Mouse (Mus musculus): ENCODE results near the gene Zcchc17. TPM values are rescaled to one million over a fixed set of nuclear protein-coding genes. Genes with fewer than 3 reads are reported as not detected.

Gene Zcchc17
- total and polyA plus RNA-seq, 3 experiments: 43.7 to 62.5 TPM; not detected in 1

GRCm38 (mm10) chr4:130294513-130294912 is 65.2 kb downstream of the Zcchc17 start:
- H3K9ac ChIP-seq (ENCODE audit: control insufficient read depth, low read depth, low read length, poor library complexity, severe bottlenecking): no peak overlapping the region

GRCm38 (mm10) chr4:130292271-130292670 is 67.5 kb downstream of the Zcchc17 start:
- no peaks in the 10 kb centered on the region for H3K9me3 ChIP-seq (replicated peaks; ENCODE audit: insufficient read depth, low read length)
- H3K27me3 ChIP-seq (ENCODE audit: control insufficient read depth in 1 of 2, insufficient read depth in 2 of 2, low read length in 2 of 2): peaks cover 2 to 4% of the 10 kb centered on the region in 2 experiments; a peak in 2 of 4 replicates
- H3K79me2 ChIP-seq (ENCODE audit: control insufficient read depth, insufficient read depth, low read length, poor library complexity): no peaks in the 10 kb centered on the region
- no peak overlapping the region for H3K4me3 ChIP-seq (ENCODE audit: control insufficient read depth in 1 of 2, insufficient read depth in 1 of 2, low read depth in 2 of 2, low read length in 2 of 2)
- no peak overlapping the region for H3K27ac ChIP-seq (ENCODE audit: control insufficient read depth, low read depth, low read length)
- DNase-seq (ENCODE audit: low read depth, low spot score): peak; percentile 80
- H3K4me1 ChIP-seq (ENCODE audit: control insufficient read depth in 1 of 2, insufficient read depth in 2 of 2, low read length in 2 of 2): peaks cover 10 to 11% of the 10 kb centered on the region in 2 experiments
- peaks cover 0 to 5% of the 10 kb centered on the region in 2 experiments; a peak in 2 of 4 replicates for H3K36me3 ChIP-seq (ENCODE audit: control insufficient read depth in 1 of 2, insufficient read depth in 2 of 2, low read length in 2 of 2)
- H3K9ac ChIP-seq (ENCODE audit: control insufficient read depth, low read depth, low read length, poor library complexity, severe bottlenecking): no peak overlapping the region
- TF ChIP-seq MAX (IDR thresholded peaks at IDR 0.05; ENCODE audit: low read length) (no peak), ZNF384 (IDR thresholded peaks at IDR 0.05; ENCODE audit: low read depth, low read length) (no peak), MEF2A (IDR thresholded peaks at IDR 0.05; ENCODE audit: extremely low read depth, insufficient replicate concordance, low read depth, low read length, poor library complexity, severe bottlenecking) (no peak), TBP (IDR thresholded peaks at IDR 0.05; ENCODE audit: low read depth, low read length) (0 out of 2 replicates have a peak, but pooled peaks have one; percentile 15), E2F4 (IDR thresholded peaks at IDR 0.05; ENCODE audit: borderline replicate concordance, low read depth, low read length) (no peak), ELF1 (IDR thresholded peaks at IDR 0.05; ENCODE audit: low read depth, low read length) (no peak), SMC3 (IDR thresholded peaks at IDR 0.05; ENCODE audit: low read depth, low read length) (peak; percentile 87), UBTF (IDR thresholded peaks at IDR 0.05; ENCODE audit: borderline replicate concordance, insufficient read depth, low read depth, low read length) (no peak), CHD2 (IDR thresholded peaks at IDR 0.05; ENCODE audit: low read length) (no peak), POLR2AphosphoS5 (IDR thresholded peaks at IDR 0.05; ENCODE audit: borderline replicate concordance, low read depth, low read length) (no peak), ZC3H11A (IDR thresholded peaks at IDR 0.05; ENCODE audit: low read depth, low read length) (peak; percentile 71), SIN3A (IDR thresholded peaks at IDR 0.05; ENCODE audit: low read length) (0 out of 2 replicates have a peak, but pooled peaks have one; percentile 27), CHD1 (IDR thresholded peaks at IDR 0.05; ENCODE audit: low read depth, low read length) (no peak), MYC (IDR thresholded peaks at IDR 0.05; ENCODE audit: low read depth, low read length) (no peak), BHLHE40 (IDR thresholded peaks at IDR 0.05; ENCODE audit: borderline replicate concordance, low read depth, low read length) (no peak), TCF12 (IDR thresholded peaks at IDR 0.05; ENCODE audit: low read depth, low read length) (no peak), USF2 (IDR thresholded peaks at IDR 0.05; ENCODE audit: borderline replicate concordance in 1 of 2, insufficient read depth in 1 of 2, low read depth in 1 of 2, low read length in 2 of 2) (no peak), ZKSCAN1 (IDR thresholded peaks at IDR 0.05; ENCODE audit: low read depth, low read length) (no peak), ETS1 (IDR thresholded peaks at IDR 0.05; ENCODE audit: low read depth, low read length) (no peak), RCOR1 (IDR thresholded peaks at IDR 0.05; ENCODE audit: low read depth, low read length) (no peak), EP300 (IDR thresholded peaks at IDR 0.05; ENCODE audit: low read depth in 1 of 2, low read length in 2 of 2) (no peak), MAZ (IDR thresholded peaks at IDR 0.05; ENCODE audit: low read depth, low read length) (no peak), MXI1 (IDR thresholded peaks at IDR 0.05; ENCODE audit: low read depth, low read length) (no peak)

More at GRCm38 (mm10) chr4:130294513-130294912, 65.2 kb downstream of the Zcchc17 start:
- Histone ChIP-seq H3K27me3 (ENCODE audit: control insufficient read depth in 1 of 2, insufficient read depth in 2 of 2, low read length in 2 of 2) (no peaks in the 10 kb centered on the region), H3K9me3 (replicated peaks; ENCODE audit: insufficient read depth, low read length) (no peaks in the 10 kb centered on the region), H3K36me3 (ENCODE audit: control insufficient read depth in 1 of 2, insufficient read depth in 2 of 2, low read length in 2 of 2) (peaks cover 0 to 5% of the 10 kb centered on the region in 2 experiments; a peak in 2 of 4 replicates), H3K27ac (ENCODE audit: control insufficient read depth, low read depth, low read length) (no peak overlapping the region), H3K4me1 (ENCODE audit: control insufficient read depth in 1 of 2, insufficient read depth in 2 of 2, low read length in 2 of 2) (peaks cover 13 to 14% of the 10 kb centered on the region in 2 experiments), H3K79me2 (ENCODE audit: control insufficient read depth, insufficient read depth, low read length, poor library complexity) (no peaks in the 10 kb centered on the region), H3K4me3 (ENCODE audit: control insufficient read depth in 1 of 2, insufficient read depth in 1 of 2, low read depth in 2 of 2, low read length in 2 of 2) (no peak overlapping the region)
- TF ChIP-seq CHD1 (IDR thresholded peaks at IDR 0.05; ENCODE audit: low read depth, low read length) (no peak), GABPA (IDR thresholded peaks at IDR 0.05; ENCODE audit: low read depth, low read length) (no peak), UBTF (IDR thresholded peaks at IDR 0.05; ENCODE audit: borderline replicate concordance, insufficient read depth, low read depth, low read length) (no peak), ZNF384 (IDR thresholded peaks at IDR 0.05; ENCODE audit: low read depth, low read length) (no peak), MXI1 (IDR thresholded peaks at IDR 0.05; ENCODE audit: low read depth, low read length) (0 out of 2 replicates have a peak, but pooled peaks have one; percentile 22), MAX (IDR thresholded peaks at IDR 0.05; ENCODE audit: low read length) (no peak), MEF2A (IDR thresholded peaks at IDR 0.05; ENCODE audit: extremely low read depth, insufficient replicate concordance, low read depth, low read length, poor library complexity, severe bottlenecking) (no peak), ELF1 (IDR thresholded peaks at IDR 0.05; ENCODE audit: low read depth, low read length) (no peak), BHLHE40 (IDR thresholded peaks at IDR 0.05; ENCODE audit: borderline replicate concordance, low read depth, low read length) (no peak), NELFE (IDR thresholded peaks at IDR 0.05; ENCODE audit: low read depth, low read length) (no peak), RAD21 (IDR thresholded peaks at IDR 0.05; ENCODE audit: low read depth, low read length) (no peak), MYB (IDR thresholded peaks at IDR 0.05; ENCODE audit: low read depth, low read length) (no peak), TBP (IDR thresholded peaks at IDR 0.05; ENCODE audit: low read depth, low read length) (no peak), MAZ (IDR thresholded peaks at IDR 0.05; ENCODE audit: low read depth, low read length) (no peak), USF1 (IDR thresholded peaks at IDR 0.05; ENCODE audit: low read depth, low read length) (no peak), ETS1 (IDR thresholded peaks at IDR 0.05; ENCODE audit: low read depth, low read length) (peak; percentile 31; the same call in 1 of the 2 replicates), TAL1 (IDR thresholded peaks at IDR 0.05; ENCODE audit: low read length) (0 out of 2 replicates have a peak, but pooled peaks have one; percentile 21), RCOR1 (IDR thresholded peaks at IDR 0.05; ENCODE audit: low read depth, low read length) (no peak), EP300 (IDR thresholded peaks at IDR 0.05; ENCODE audit: low read depth in 1 of 2, low read length in 2 of 2) (peak; percentile 26 to 57; a peak in 2 of 4 replicates), POLR2A (IDR thresholded peaks at IDR 0.05; ENCODE audit: control insufficient read depth in 1 of 2, insufficient read depth in 1 of 2, low read depth in 1 of 2, low read length in 2 of 2, poor library complexity in 1 of 2) (no peak)
- DNase-seq (ENCODE audit: low read depth, low spot score): peak; percentile 22
